ENCODE assay signal across 27 mouse cellular contexts in the genomic region with DNA sequence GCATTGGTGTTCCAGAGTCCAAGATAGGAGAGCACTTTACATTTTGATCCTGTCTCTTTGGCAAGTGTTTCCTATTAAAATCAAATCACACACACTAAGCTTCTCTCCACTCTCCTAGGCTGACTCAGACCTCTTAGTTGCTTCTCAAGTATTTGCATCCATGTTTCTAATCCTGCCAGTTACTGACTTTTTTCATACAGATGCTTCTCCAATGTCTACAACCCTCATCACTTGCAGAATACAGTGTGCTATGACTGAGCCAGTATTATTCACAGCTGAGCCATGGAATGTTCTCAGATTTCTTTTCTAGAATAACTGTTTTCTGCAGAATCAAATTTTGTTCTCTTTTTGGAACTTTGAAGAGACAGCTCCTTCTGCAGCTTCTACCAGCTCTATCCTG.
DNase-seq lines count a peak whose midpoint lies in the region; ATAC-seq and TF ChIP-seq lines count a peak whose summit lies in the region.
"Had no signal": no experiment of that assay in that cellular context is flagged by ENCODE, and none has a peak within 500 bp of the region (broad histone marks: within the 10 kb centered on the region; RNA-seq: fewer than 3 reads in every experiment).

No protein-coding gene starts in this region.

- H3K9ac ChIP-seq in embryonic facial prominence, embryonic 14.5 days (ENCODE audit: low read depth, low read length) = no peak overlapping the region
- no peak overlapping the region for H3K9ac ChIP-seq in hindbrain, embryonic 12.5 days
- H3K9ac ChIP-seq: embryonic facial prominence, embryonic 13.5 days; forebrain, embryonic 13.5 days; heart, embryonic 13.5 days; hindbrain, embryonic 15.5 days had no signal

- H3K4me2 ChIP-seq in embryonic facial prominence, embryonic 14.5 days (ENCODE audit: low read depth, low read length) = no peak overlapping the region
- H3K4me2 ChIP-seq in hindbrain, embryonic 12.5 days (replicated peaks) = no peak overlapping the region
- H3K4me2 ChIP-seq: embryonic facial prominence, embryonic 13.5 days; forebrain, embryonic 13.5 days; heart, embryonic 13.5 days; hindbrain, embryonic 15.5 days had no signal

- peak; percentile 15 for DNase-seq in embryonic facial prominence, embryonic 14.5 days (ENCODE audit: low spot score)
- DNase-seq in embryonic facial prominence, embryonic 10.5 days (ENCODE audit: low spot score) = no peak
- DNase-seq in right cerebral cortex, adult 18-20 months = peak; percentile 19
- no peak for DNase-seq in right cerebral cortex, postnatal 4 days
- DNase-seq in urinary bladder, postnatal 4 days (ENCODE audit: low spot score in 2 of 2) = no peak
- no peak for DNase-seq in kidney, adult 8-10 months
- DNase-seq: adrenal gland, adult 8-10 months; adrenal gland, postnatal 25 days; B cell, adult 2 months; cerebellum, adult 18-20 months; cerebellum, adult 9-10 months; cerebellum, postnatal 25 days; gastrocnemius, postnatal 25 days; heart, adult 18-20 months; heart, postnatal 14 days; heart, postnatal 4 days had no signal

- H3K4me3 ChIP-seq in embryonic facial prominence, embryonic 14.5 days (ENCODE audit: low read depth, low read length) = no peak overlapping the region
- H3K4me3 ChIP-seq in embryonic facial prominence, embryonic 10.5 days = no peak overlapping the region
- H3K4me3 ChIP-seq in embryonic fibroblast, embryonic 13.5 days (ENCODE audit: insufficient read depth, low read length) = no peak overlapping the region
- no peak overlapping the region for H3K4me3 ChIP-seq in hindbrain, embryonic 12.5 days
- H3K4me3 ChIP-seq: embryonic facial prominence, embryonic 13.5 days; forebrain, embryonic 13.5 days; heart, embryonic 13.5 days; hindbrain, embryonic 15.5 days had no signal

- no peak for TF ChIP-seq POLR2A in embryonic fibroblast, embryonic 13.5 days (IDR thresholded peaks at IDR 0.05; ENCODE audit: low read depth, low read length)

- H3K9me3 ChIP-seq in embryonic facial prominence, embryonic 14.5 days (ENCODE audit: control insufficient read depth, low read length) = no peaks in the 10 kb centered on the region
- H3K9me3 ChIP-seq in embryonic facial prominence, embryonic 10.5 days = no peaks in the 10 kb centered on the region
- no peaks in the 10 kb centered on the region for H3K9me3 ChIP-seq in hindbrain, embryonic 12.5 days (replicated peaks)
- H3K9me3 ChIP-seq: embryonic facial prominence, embryonic 13.5 days; forebrain, embryonic 13.5 days; G1E; heart, embryonic 13.5 days; hindbrain, embryonic 15.5 days had no signal

- no peak overlapping the region for H3K27ac ChIP-seq in embryonic facial prominence, embryonic 14.5 days (replicated peaks; ENCODE audit: low read depth, low read length)
- no peak overlapping the region for H3K27ac ChIP-seq in embryonic facial prominence, embryonic 10.5 days (replicated peaks)
- peak overlapping the region; percentile 82 for H3K27ac ChIP-seq in embryonic fibroblast, embryonic 13.5 days (ENCODE audit: insufficient read depth, low read length)
- no peak overlapping the region for H3K27ac ChIP-seq in hindbrain, embryonic 12.5 days
- H3K27ac ChIP-seq: forebrain, embryonic 13.5 days; heart, embryonic 13.5 days; hindbrain, embryonic 15.5 days had no signal

- H3K4me1 ChIP-seq in embryonic facial prominence, embryonic 14.5 days (ENCODE audit: control insufficient read depth, insufficient read depth, low read length) = peaks cover 6% of the 10 kb centered on the region; the same call in 1 of the 2 replicates
- peaks cover 5% of the 10 kb centered on the region; the same call in 1 of the 2 replicates for H3K4me1 ChIP-seq in embryonic facial prominence, embryonic 10.5 days
- H3K4me1 ChIP-seq in embryonic fibroblast, embryonic 13.5 days (ENCODE audit: control insufficient read depth, insufficient read depth, low read length) = peaks cover 15% of the 10 kb centered on the region
- H3K4me1 ChIP-seq in hindbrain, embryonic 12.5 days = no peaks in the 10 kb centered on the region
- H3K4me1 ChIP-seq: heart, embryonic 13.5 days; hindbrain, embryonic 15.5 days had no signal

- no peak for ATAC-seq in embryonic facial prominence, embryonic 14.5 days (ENCODE audit: low read depth)
- no peak for ATAC-seq in hindbrain, embryonic 12.5 days (ENCODE audit: low FRiP score)
- ATAC-seq: activated CD4-positive, CD25-positive, alpha-beta regulatory T cell, adult 4 months; forebrain, embryonic 13.5 days; forebrain, embryonic 16.5 days; intestine, postnatal 0 days had no signal

- no peak for TF ChIP-seq CTCF in embryonic fibroblast, embryonic 13.5 days (IDR thresholded peaks at IDR 0.05; ENCODE audit: borderline replicate concordance, insufficient read depth, low read length)

- no peaks in the 10 kb centered on the region for H3K36me3 ChIP-seq in embryonic facial prominence, embryonic 14.5 days (ENCODE audit: control insufficient read depth, insufficient read depth, low read length)
- H3K36me3 ChIP-seq in embryonic facial prominence, embryonic 10.5 days (replicated peaks) = no peaks in the 10 kb centered on the region
- no peaks in the 10 kb centered on the region for H3K36me3 ChIP-seq in hindbrain, embryonic 12.5 days
- H3K36me3 ChIP-seq: embryonic facial prominence, embryonic 13.5 days; G1E; heart, embryonic 13.5 days; hindbrain, embryonic 15.5 days had no signal

- no peaks in the 10 kb centered on the region for H3K27me3 ChIP-seq in embryonic facial prominence, embryonic 14.5 days (replicated peaks; ENCODE audit: control insufficient read depth, insufficient read depth, low read length)
- no peaks in the 10 kb centered on the region for H3K27me3 ChIP-seq in embryonic facial prominence, embryonic 10.5 days (replicated peaks; ENCODE audit: low read depth, poor library complexity, severe bottlenecking)
- H3K27me3 ChIP-seq in hindbrain, embryonic 12.5 days = no peaks in the 10 kb centered on the region
- H3K27me3 ChIP-seq: CH12.LX; embryonic facial prominence, embryonic 13.5 days; forebrain, embryonic 13.5 days; heart, embryonic 13.5 days; hindbrain, embryonic 15.5 days had no signal

Comparison
In these comparisons a context has a peak if more than half of its experiments do, and no peak if none do; other contexts are left out.
1. DNase-seq: peak in embryonic facial prominence, embryonic 14.5 days (single experiment) and right cerebral cortex, adult 18-20 months (single experiment); none in embryonic facial prominence, embryonic 10.5 days (single experiment), right cerebral cortex, postnatal 4 days (single experiment), urinary bladder, postnatal 4 days (0 of 2) and kidney, adult 8-10 months (0 of 2).